Mouse (Mus musculus) CD8-positive naive resting alpha-beta T cell, adult 57 days (primary cell): ENCODE results near the gene Kcnn1. TPM values are rescaled to one million over a fixed set of nuclear protein-coding genes. Genes with fewer than 3 reads are reported as not detected.

Experiments
- total RNA-seq: library from RNA; stranded (reverse); gene quantifications from one replicate; pipeline ENCODE4 v1.2.4, GENCODE M21; 2023

Kcnn1 gene
- total RNA-seq, result not detected

DNA sequence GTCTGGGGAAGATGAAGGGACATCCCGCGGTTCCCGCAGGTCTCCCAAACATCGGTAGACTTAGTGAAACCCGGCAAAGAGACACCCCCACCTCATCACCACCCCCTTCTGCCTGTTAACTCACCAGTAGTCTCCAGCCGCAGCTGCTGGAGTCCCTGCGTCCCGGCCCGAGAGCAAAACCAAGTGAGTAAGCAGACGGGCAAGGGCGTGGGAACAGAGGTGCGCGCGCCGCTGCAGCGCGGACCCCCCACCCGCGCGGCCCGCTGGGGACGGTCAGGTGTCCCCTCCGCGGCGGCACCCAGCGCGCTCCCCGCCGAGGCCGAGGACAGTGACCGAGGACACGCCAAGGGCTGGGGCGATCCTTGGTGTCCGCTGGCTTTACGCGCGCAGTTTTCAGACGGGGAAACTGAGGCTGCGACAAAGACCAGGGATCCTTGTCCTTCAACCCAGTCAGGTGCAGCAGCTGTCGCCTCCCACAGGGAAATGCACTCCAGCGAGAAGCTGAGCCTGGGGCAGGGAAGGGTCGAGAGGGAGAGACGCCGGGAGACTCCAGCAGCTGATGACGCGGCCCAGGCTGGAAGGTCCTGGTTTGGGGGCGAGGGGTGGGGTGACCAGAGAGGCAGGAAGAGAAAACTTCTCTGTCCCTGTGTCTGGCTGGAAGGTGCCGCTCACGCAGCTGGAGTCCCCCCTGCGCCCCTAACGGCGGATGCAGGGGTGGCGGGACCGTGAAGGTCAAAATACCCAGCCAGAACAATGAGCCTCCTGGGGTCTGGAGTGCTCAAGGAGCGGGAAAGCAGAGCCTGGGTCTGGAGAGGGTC is at the start of gene Kcnn1:
Kcnn1 (minus strand) TSS at position 435 of the 818 bp plus-strand sequence.

DNA sequence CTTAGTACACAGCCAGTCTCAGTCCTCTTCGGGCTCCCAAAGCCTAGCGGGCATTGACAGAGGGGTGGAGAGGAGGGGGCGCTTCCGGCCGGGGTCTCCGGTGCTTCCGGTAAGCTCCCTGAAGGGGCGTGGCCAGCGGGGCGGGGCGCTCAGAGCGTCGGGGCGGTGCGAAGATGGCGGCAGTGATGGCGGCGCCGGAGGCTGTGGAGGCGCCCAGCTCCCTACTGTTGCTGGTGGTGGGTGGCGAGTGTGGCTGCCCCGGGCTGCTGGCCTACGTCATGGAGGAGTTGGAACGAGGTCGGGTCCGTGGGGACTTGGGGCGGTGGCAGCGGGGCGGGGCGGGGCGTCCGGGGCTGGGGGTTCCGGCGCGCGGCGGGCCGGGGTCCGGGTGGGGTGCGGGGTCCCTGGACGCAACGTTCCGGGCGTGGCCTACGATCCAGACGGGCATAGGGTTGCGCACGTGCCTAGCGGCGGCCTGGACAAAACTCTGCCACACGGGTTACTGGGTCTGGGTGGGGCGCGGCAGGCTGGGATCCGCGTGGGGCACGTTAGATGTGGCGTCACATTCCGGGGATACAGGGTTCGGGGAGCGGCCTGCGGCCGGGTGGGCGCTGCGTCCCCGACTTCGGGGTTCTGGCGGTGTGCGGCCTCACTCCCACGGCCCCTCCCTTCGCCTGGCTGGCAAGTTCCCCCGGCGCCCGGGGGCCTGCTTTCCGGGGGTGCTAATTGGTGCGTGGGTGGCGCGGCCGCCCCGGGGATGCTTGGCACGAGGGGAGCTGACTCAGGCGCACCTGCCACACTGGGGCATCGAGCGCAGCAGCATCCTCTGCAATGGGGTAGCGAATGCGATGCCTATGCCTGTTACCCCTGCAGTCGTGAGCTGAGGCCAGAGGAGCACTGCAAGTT is 43.0 kb upstream of the Kcnn1 start, which contains the start of gene Map1s:
Map1s (plus strand) TSS at position 102 of the 906 bp plus-strand sequence.

DNA sequence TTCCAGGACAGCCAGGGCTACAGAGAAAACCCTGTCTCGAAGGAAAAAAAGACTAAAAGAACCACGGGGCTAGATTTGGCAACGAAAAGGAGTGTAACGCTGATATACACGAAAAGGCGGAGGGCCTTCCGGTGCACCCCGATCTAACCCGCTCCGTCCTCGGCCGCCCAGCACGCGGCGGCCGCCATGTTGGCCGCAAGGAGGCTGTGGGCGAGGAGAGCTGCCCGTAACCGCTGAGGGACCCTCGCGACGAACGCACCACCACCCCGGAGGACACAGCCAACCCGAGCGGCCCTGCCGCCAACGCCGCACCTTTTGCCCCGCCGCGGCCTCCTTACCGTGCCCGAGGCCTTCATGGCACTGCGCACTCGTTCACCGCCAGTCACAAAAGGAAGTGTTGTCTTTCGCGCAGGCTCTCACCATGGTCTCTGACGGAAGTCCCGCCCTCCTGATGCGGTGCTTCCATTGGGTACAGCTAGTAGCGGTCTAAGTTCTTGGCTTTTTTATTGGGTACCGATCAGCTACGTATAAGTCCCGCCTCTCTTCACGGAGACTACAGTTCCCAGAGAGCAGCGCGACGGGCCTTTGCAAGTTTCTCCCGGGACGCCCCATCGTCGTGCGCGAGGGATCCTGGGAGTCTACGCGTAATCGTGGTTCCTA is 34.1 kb upstream of the Kcnn1 start, which contains the start of gene Rpl18a:
Rpl18a (minus strand) TSS at position 392 of the 660 bp plus-strand sequence.

DNA sequence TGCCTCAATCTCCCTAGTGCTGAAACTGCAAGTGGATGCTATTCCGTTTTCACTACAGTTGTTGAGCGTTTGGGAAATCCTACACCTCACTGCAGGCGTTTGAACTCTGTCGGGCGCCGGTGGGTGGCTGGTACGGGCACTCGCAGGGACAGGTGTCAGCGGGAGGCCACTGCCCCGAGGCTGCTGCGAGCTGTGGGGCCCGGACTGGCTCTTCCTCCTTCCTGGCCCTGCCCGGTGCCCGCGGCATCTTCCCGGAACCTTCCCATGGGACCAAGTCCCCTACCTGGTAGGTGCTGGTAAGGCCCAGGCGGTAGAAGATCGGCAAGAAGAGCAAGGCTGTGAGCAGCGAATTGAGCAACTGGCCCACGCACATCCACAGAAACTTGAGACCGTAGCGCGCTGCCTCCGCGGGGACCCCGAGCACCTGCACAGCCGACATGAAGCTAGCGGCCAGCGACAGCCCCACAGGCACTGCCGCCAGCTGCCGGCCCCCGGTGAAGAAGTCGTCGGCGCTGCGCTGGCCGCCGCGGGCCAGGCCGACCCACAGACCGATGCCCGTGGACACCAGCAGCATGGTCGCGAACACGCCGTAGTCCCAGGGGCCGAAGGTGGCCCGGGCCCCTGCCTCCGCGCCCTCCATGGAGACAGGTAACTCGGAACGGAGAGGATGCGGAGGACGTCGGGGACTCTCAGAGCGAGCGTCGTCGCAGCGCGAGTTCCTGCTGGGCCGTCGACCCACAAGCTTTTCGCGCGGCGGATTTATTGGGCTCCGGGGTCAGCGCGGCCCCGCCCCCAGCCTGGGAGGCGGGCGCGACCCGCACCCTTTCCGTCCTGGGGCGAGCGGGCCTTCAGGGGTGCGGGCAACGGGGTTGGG is 29.2 kb upstream of the Kcnn1 start, which contains the start of gene Slc5a5:
Slc5a5 (minus strand) TSS at position 736 of the 874 bp plus-strand sequence.

DNA sequence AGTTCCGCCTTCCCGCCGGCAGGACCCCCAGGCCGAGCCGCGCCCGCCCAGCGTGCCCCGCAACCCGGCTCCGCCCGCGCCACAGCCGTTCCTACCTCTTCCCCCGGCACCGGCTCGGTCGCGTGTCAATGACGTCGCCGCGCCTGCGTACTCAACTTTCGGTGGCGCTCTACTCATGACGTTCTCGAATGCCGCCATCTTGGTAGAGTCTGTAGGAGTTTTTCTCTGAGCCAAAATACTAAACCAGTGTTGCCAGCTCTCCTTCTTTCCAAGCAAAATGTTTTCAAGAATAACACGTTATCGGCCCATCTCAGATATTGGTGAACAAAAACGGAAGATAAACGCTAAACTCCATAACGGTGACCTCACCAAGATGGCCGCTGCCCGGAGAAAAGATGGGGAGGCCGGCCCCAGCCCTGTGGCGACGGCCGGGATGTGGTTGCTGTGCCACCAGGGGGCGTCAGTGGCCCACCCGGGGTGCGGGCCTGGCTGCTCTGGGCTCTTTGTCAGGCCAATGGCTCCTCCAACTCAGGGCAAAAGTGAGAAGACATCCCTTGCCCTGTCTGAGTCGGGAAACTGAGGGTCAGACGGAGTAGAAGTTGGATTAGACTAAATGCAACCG is 10.4 kb upstream of the Kcnn1 start, which contains the start of gene Ccdc124:
Ccdc124 (minus strand) TSS at position 572 of the 622 bp plus-strand sequence.

DNA sequence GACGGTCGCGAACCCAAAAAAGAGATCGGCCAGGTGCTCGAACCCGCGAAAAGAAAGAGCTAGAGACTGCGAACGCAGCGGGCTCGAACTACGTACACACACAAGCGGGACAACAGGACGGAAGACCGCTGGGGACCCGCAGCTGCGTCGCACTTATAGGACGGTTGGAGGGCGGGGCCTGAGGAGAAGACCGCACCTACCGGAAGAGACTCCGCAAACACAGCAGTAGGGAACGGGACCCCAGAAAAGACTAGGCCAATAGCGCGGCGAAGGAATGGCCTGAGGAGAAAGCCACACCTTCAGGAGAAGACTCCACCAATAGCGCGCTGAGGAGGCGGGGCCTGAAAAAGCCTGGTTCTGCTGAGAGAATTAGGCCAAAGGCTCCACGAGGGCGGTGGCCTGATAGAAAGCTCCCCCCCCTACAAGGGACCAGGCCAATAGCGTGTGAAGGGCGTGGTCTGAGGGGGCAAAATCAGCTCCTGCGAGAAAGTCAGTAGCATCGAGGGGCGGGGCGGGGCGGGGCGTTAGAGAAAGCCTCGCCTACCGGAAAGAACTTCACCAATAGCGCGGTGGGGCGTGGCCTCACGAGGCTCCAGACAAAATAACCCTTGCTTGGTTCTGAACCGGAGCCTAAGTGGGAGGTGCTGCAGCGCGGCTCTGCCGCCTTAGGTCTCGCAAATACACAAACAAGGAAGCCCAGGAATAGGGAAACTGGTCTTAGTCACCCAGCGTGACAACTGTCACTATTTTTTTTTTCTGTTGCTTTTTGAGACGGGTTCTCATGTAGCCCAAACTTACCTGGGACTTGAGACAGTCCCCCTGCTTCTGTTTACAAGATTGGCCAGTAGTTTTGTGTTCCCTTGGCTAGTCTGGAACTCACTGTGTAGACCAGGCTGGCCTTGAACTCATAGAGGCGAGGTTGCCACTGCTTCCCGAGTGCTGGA is 23.4 kb downstream of the Kcnn1 start, which contains the start of gene Arrdc2:
Arrdc2 (minus strand) TSS at position 313 of the 944 bp plus-strand sequence.

DNA sequence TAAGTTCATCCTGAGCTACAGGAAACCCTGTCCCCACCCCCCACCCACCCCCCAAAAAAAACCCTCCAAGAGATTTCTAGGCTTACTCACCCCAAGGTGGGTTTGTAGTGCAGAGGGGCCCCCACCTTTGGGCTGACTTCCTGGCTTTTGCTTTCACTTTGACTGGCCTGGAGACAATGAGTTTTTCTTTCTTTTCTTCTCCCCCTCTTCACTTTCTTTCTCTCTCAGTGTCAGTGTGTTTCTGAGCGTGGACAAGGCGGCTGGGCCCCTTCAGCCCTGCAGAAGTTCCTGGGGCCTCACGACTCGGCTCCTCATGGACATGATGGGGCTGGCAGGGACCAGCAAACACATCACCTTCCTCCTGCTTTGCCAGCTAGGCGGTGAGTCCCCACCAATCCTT is 54.8 kb downstream of the Kcnn1 start, which contains the start of gene Il12rb1:
Il12rb1 (plus strand) TSS at position 211 of the 400 bp plus-strand sequence.

DNA sequence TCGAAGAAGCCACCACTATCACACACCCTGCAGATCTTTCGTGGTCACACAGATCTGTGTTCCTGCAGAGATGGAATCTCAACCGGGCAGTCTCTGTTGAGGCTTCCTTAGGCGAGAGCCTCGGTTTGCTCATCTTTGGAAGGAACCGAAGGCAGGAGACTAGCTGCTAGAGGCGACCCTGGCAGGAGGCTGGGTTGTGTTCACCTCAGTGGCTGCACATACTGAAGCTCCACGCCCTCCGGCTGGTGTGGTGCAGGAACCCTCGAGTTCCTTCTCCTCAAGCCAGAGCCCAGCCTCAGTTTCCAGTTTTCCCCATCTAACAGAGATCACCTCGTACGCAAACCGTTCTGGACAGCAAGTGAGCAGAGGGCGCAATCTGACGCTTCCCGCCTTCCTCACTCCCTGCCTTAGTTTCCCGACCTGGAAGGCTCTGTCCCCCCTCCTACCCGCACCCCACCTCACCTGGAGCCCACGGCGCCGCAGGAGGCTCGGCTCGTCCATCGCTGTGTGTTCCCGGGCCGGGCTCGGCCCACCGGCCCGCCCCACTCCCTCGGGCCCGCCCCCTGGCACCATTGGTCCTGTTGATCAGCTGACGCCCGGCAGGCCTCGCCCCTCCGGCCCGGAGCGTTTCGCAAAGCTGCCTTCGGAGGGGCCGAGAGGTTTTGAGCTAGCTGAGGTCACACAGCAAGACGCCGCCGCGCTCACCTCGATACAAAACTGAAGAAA is 58.4 kb downstream of the Kcnn1 start, which contains the start of gene Mast3:
Mast3 (minus strand) TSS at position 574 of the 726 bp plus-strand sequence.

Other genes with a start within 250 kb of the Kcnn1 start
- 1.8 TPM for gene Lrrc25, start 247.1 kb downstream of the Kcnn1 start, total RNA-seq
- gene Gdf15, start 230.8 kb downstream of the Kcnn1 start, total RNA-seq, result 0.89 TPM
- gene Pgpep1, start 202.9 kb downstream of the Kcnn1 start, total RNA-seq, result 2.4 TPM
- gene Lsm4, start 190.0 kb downstream of the Kcnn1 start, total RNA-seq, result 138 TPM
- 1,886 TPM for gene Jund, start 164.3 kb downstream of the Kcnn1 start, total RNA-seq
- 7.8 TPM for gene Iqcn, start 159.8 kb downstream of the Kcnn1 start, total RNA-seq
- gene Gm3336, start 144.7 kb downstream of the Kcnn1 start, total RNA-seq, result not detected
- 0.55 TPM for gene Pde4c, start 139.5 kb downstream of the Kcnn1 start, total RNA-seq
- 5.1 TPM for gene Rab3a, start 108.6 kb downstream of the Kcnn1 start, total RNA-seq
- gene Mpv17l2, start 102.3 kb downstream of the Kcnn1 start, total RNA-seq, result 23.3 TPM
- 10.3 TPM for gene Pik3r2, start 86.5 kb downstream of the Kcnn1 start, total RNA-seq
- 190 TPM for gene Mast3, start 58.2 kb downstream of the Kcnn1 start, total RNA-seq
- 2.8 TPM for gene Il12rb1, start 54.8 kb downstream of the Kcnn1 start, total RNA-seq
- gene Arrdc2, start 23.5 kb downstream of the Kcnn1 start, total RNA-seq, result 30.5 TPM
- 32.8 TPM for gene Ccdc124, start 10.7 kb upstream of the Kcnn1 start, total RNA-seq
- gene Slc5a5, start 29.5 kb upstream of the Kcnn1 start, total RNA-seq, result not detected
- 5,616 TPM for gene Rpl18a, start 34.2 kb upstream of the Kcnn1 start, total RNA-seq
- gene Map1s, start 42.7 kb upstream of the Kcnn1 start, total RNA-seq, result 62.6 TPM